Mouse (Mus musculus) frontal cortex, adult (tissue): ENCODE results near the gene Cyth4.

Source experiments
- ATAC-seq: cut with Nextera tagmentation; 2 replicates; pipeline ENCODE4 v1.9.2; 2017; ENCODE audit warnings: mild to moderate bottlenecking, moderate library complexity, mixed read lengths; ENCODE audit not compliant: low TSS enrichment

The Cyth4 gene

GRCm38 (mm10) chr15:78596914-78597313 lies at the start of gene Cyth4:
Gene Cyth4, plus strand, starts transcription at chr15:78597047.
- ATAC-seq: no peak

GRCm38 (mm10) chr15:78547415-78548335 lies 49.2 kb upstream of the Cyth4 start:
- ATAC-seq: no peak

DNA sequence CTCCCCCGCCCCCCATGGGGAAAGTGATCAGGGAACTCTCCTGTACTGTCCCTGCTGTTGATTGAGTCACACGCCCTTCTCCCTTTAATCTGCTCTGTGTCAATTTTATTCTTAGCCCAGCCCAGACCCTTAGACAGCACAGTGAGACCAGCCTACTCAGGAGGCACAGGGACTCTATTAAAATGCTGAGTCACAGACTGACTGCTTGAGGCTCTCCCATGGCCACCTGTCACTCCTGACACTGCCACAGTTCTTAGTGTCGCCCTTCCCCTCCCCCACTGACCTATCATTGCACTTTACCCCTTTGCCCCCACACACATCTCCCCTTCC lies 48.5 kb upstream of the Cyth4 start:
- no peak for ATAC-seq

GRCm38 (mm10) chr15:78548711-78549110 lies 48.1 kb upstream of the Cyth4 start:
- ATAC-seq: no peak

DNA sequence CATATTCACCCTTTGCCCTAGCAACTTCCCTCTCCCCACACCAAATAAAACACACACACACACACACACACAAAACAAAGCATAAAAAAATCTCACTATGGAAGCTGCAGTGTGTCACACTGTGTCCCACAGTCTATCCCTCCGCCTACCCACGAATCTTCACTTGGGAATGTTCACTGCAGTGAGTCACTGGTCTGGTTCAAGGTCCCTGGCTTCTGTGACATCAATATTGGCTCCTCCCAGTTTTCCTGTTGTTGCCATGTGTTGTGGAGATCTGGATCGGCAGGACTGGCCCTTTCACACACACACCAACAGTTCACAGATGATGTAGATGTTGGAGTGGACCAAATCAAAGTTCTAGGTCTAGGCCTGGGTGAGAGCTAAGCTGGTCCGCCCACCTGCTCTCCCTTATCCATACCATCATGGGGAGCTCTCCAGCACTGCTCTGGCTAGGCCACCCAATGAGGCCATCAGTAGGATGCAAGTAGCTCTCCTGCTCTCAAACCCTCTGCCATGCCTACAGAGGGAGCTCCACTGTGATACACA lies 47.6 kb upstream of the Cyth4 start:
- ATAC-seq: no peak

GRCm38 (mm10) chr15:78554545-78555313 lies 42.1 kb upstream of the Cyth4 start:
- peak; percentile 59; the same call in 1 of the 2 replicates for ATAC-seq

DNA sequence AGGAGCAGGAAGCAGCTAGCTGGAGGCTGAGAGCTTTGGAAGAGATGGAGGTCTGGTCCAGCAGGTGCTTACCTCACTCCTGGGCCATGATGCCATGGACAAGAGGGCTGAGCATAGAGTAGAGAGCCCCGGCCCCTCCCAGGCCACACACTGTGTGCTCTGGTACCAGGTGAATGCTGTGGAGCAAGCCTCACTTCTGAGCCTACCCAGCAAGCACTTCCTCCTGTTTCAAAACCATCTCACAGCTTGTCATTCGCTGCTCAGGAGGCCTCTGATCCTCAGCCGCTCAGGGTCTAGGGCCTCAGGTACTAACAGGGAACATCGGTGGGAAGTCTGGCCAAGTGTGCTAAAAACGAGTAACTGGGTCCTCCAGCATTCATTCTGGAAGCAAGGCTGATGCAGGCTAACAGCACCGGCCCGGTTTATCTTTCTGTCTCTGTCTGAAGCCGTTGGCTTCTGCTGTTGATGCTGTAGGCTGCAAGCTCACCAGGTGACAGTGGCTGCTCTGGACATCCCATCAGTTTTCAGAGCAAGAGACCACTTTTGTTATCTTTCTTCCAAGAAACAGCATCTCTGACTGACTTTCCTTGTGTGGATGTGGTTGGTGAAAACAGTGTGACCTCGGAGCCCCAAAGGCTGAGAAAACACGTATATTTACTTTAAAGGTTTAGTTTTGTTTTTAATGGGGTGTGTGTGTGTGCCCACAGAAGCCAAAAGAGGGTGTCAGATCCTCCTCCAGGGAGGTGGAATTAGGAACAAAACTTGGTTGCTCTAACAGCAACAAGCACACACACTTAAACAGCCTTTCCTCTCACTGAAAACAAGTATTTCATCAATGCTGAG lies 38.9 kb upstream of the Cyth4 start:
- ATAC-seq: no peak

- ATAC-seq: no peak
Observed at GRCm38 (mm10) chr15:78559141-78559979, 37.5 kb upstream of the Cyth4 start.

DNA sequence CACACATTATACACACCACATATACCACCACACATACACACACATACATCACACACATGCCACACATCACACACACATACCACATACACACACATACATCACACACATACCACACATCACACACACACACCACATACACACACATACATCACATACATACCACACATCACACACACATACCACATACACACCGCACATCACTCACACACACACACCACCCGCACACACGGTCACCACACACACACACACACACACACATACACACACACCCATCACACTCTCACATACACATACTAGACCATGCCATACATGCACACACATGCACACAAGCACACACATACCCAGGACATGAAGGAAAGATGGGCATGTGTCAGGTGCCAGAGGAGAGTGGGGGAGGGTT lies 33.5 kb upstream of the Cyth4 start:
- no peak for ATAC-seq

DNA sequence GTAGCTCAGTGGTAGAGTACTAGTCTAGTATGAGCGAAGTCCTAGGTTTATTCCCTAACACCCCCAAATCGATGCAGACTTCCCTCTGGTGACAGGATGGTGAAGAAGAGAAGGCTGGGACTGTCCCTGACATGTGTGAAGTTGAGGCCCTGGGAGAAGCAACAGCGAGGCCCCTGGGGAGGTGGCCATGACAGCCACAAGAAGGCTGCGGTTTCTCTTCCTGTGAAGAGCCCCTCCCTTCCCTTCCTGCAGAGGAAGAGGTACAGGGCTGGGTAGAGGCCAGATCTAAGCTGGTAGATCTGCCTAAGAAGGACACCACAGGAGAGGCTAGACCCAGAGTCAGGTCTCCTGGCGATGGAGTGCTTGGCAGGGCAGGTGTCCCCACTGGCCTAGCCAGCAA lies 32.9 kb upstream of the Cyth4 start:
- no peak for ATAC-seq

- ATAC-seq: no peak
Observed at GRCm38 (mm10) chr15:78564764-78565435, 31.9 kb upstream of the Cyth4 start.

GRCm38 (mm10) chr15:78567608-78568120 lies 29.2 kb upstream of the Cyth4 start:
- ATAC-seq: no peak

DNA sequence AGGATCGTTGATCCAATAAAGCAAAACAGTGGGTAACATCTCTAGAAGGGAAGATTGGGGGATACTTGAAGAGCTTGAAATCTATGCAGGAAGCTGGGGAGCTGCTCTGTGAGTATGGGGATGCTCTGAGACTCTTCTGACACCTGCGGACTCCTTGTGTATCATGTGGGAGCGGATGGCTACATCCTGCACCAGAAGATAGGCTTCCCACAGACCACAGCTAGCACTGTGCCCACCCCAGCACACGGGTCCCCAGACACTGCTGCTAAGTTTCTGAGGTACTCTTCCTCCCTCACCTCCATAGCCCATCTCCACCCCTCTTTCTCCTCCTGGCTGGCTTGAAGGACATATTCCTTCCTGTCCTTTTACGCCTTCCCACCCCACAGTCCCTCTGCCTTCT lies 26.7 kb upstream of the Cyth4 start:
- no peak for ATAC-seq

DNA sequence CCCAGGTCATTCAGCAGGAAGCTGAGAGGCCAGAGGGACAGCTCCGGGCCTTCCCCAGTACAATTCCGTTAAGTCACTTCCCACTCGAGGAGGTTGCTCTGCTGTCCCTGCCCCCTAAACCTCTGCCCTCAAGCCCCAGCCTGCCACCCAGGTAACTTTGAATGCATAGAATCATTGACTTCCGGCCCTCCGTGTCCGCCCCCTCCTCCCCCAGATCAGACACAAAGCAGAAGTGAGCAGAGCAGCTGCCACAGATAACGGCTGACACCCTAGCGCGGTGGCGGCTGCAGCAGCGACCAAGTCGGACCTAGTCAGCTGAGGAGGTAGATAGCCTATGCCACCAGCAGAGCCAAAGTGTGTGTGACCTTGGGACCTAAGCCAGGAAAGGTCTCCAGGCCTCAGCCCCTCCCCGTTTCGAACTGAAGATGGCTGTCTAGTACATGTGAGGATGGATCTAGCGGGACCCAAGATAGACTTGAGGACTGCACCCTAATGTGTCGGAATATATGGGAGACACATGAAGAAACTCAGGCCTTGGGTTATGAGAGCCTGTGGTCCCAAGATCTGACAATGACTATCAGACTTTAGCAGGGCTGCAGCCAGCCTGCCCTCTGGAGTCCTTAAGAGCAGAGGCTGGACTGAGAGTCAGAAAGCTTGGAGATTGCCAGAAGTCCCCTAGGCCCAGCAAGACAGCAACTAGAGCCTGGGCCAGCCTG lies 25.1 kb upstream of the Cyth4 start:
- no peak for ATAC-seq

DNA sequence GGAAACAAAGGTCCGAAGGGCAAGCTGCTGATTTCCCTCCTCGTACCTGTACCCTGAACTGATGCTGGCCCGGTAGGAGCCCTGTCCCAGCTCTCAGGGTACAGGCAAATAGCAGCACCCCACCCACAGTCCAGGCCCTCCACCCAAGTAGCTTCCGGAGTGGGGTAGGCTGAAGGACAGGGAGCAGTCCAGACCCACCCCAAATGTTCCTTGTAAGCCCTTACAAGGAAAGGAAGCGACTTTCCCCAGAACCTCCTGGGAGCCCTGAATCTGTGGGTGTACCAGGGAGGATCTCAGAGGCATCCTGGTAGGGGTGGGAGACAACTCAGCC lies 24.6 kb upstream of the Cyth4 start:
- no peak for ATAC-seq

DNA sequence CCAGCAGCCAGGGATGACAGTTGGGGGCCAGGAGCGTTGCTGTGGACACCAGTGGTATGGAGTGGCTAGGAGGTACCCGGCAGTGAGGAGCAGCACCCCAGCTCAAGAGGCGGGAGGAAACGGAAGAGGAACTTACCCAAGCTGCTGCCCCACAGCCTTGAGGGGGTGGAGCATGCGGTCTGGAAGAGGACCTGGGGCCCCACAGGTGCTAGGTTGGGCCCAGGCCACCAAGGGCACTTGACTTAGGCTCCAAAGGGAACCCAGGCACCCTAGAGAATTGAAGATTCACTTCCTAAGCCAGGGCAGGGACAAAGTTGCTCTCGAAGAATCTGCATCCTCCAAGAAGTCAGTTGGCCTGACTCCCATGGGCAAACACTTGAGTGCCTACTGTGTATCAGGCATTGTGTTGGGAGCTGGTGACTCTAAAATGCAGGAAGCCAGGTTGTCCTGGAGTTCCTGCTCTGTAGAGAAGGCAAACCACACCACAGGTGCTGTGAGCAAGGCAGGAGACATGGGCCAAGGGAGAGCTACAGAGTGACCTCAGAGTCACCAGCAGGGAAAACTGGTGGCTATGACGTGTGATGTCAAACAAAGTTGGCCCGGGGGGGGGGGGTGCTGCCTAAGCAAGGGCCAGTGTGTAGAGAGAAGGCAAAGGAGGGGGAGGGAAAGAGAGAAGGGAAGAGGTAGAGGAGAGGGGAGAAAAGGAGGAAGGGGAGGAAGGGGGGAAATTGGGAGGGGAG lies 24.0 kb upstream of the Cyth4 start, which contains the start of gene Rac2:
Gene Rac2 (minus strand): TSS at position 126 of the 740 bp plus-strand sequence.
- ATAC-seq: no peak

- ATAC-seq: no peak
Observed at GRCm38 (mm10) chr15:78576284-78576810, 20.5 kb upstream of the Cyth4 start.

GRCm38 (mm10) chr15:78583352-78583751 lies 13.5 kb upstream of the Cyth4 start:
- no peak for ATAC-seq

GRCm38 (mm10) chr15:78585404-78585803 lies 11.4 kb upstream of the Cyth4 start:
- no peak for ATAC-seq
